Comparison of ENCODE assay signal across 8 mouse cellular contexts in the genomic region with DNA sequence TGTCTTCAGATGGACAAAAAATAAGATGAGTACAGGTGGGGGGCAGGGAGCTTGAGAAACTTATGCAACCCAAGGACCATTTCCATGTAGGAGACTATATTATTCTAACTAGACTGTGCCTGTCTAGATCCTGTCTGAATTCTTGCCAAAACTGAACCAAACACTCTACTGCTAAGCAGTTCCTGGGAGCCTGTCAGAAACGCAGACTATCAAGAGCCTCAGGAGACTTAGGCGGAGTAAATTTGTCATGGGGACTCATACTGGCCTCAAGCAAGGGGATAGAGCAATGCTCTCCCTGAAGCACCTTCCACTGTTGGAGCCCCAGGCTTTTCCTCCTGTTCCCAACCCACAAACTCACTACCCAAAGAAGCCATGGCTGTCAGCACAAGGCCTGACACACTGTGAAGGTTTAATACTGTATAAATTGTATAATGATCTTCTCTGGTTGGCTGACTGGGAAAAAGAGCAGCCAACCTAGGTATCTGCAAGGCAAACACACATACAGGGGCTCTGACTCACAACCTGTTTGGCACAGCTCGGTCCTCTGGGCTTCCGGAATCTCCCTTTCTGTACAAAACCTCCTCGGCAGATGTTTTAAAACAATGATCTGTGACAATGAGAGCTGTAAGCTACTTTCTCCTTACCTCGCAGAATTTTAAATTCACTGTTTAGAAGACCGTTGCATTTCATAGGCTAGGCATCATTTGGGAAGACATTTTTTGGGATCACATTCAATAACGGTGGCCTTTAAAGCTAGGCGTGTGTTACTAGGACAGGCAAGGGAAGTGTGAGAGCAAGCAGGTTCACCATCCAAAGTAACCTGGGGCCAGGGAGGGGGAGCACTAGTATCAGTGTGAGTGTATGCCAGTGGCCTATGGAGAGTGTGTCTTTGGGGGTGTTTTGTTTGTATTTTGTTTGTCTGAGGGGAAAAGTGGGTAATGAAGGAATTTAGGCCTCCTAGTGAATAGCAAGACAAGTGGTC. TPM values are rescaled to one million over a fixed set of nuclear protein-coding genes. Genes with fewer than 3 reads are reported as not detected.
DNase-seq lines count a peak whose midpoint lies in the region; ATAC-seq lines count a peak whose summit lies in the region.

No protein-coding gene starts in this region.

- 0 out of 2 replicates have a peak, but pooled peaks have one; percentile 26 for ATAC-seq in kidney, embryonic 14.5 days (ENCODE audit: low FRiP score, low TSS enrichment)
- 0 out of 2 replicates have a peak, but pooled peaks have one; percentile 7 for ATAC-seq in heart, embryonic 15.5 days (replicated peaks; ENCODE audit: insufficient number of reproducible peaks, insufficient read depth, low FRiP score, low read depth)
- peak; percentile 3; the same call in 1 of the 2 replicates for ATAC-seq in megakaryocyte progenitor cell, adult 5-6 weeks (replicated peaks; ENCODE audit: poor library complexity)
- ATAC-seq in frontal cortex, adult (ENCODE audit: low TSS enrichment) = no peak

- H3K27me3 ChIP-seq in kidney, embryonic 14.5 days (ENCODE audit: control insufficient read depth, insufficient read depth, low read length) = no peaks in the 10 kb centered on the region
- H3K27me3 ChIP-seq in heart, embryonic 15.5 days = no peaks in the 10 kb centered on the region

- H3K9me3 ChIP-seq in kidney, embryonic 14.5 days (ENCODE audit: control insufficient read depth, low read length) = no peaks in the 10 kb centered on the region
- no peaks in the 10 kb centered on the region for H3K9me3 ChIP-seq in heart, embryonic 15.5 days (replicated peaks)

- no peaks in the 10 kb centered on the region for H3K36me3 ChIP-seq in kidney, embryonic 14.5 days (ENCODE audit: control insufficient read depth, insufficient read depth, low read length)
- no peaks in the 10 kb centered on the region for H3K36me3 ChIP-seq in heart, embryonic 15.5 days

- H3K4me3 ChIP-seq in kidney, embryonic 14.5 days (ENCODE audit: low read length) = no peak overlapping the region
- H3K4me3 ChIP-seq in brown adipose tissue, adult 24 weeks (ENCODE audit: insufficient read depth, low read depth, low read length) = peak overlapping the region; percentile 40
- peak overlapping the region; percentile 95 for H3K4me3 ChIP-seq in heart, embryonic 15.5 days

- H3K4me2 ChIP-seq in kidney, embryonic 14.5 days (replicated peaks; ENCODE audit: low read depth, low read length) = peak overlapping the region; percentile 56
- H3K4me2 ChIP-seq in heart, embryonic 15.5 days = peak overlapping the region; percentile 83

- 73% methylated on average over 9 of the region's 9 CpGs for WGBS in kidney, embryonic 14.5 days
- 59% methylated on average over 9 of the region's 9 CpGs for WGBS in heart, embryonic 15.5 days

- H3K9ac ChIP-seq in kidney, embryonic 14.5 days (ENCODE audit: low read depth, low read length) = no peak overlapping the region
- no peak overlapping the region for H3K9ac ChIP-seq in heart, embryonic 15.5 days

- no peak for DNase-seq in kidney, adult 9 months
- no peak for DNase-seq in gastrocnemius, postnatal 4 days (ENCODE audit: low spot score in 2 of 2)
- DNase-seq in frontal cortex, postnatal 10 days (ENCODE audit: low spot score in 2 of 2) = no peak

- H3K4me1 ChIP-seq in kidney, embryonic 14.5 days (ENCODE audit: control insufficient read depth, insufficient read depth, low read length) = peaks cover 10% of the 10 kb centered on the region
- peaks cover 18% of the 10 kb centered on the region for H3K4me1 ChIP-seq in brown adipose tissue, adult 24 weeks (ENCODE audit: control insufficient read depth, insufficient read depth, insufficient read length, low read length)
- peaks cover 45% of the 10 kb centered on the region for H3K4me1 ChIP-seq in heart, embryonic 15.5 days (replicated peaks)

- no peak overlapping the region for H3K27ac ChIP-seq in kidney, embryonic 14.5 days (ENCODE audit: low read depth, low read length)
- peak overlapping the region; percentile 83 for H3K27ac ChIP-seq in brown adipose tissue, adult 24 weeks (replicated peaks; ENCODE audit: low read depth, low read length)
- peak overlapping the region; percentile 86 for H3K27ac ChIP-seq in heart, embryonic 15.5 days

RNA-seq across cellular contexts. Expression of a gene that starts 0.7 kb away (rescaled TPM):
- polyA plus RNA-seq in kidney, embryonic 14.5 days (2014; fragmentation: Nextera tagmentation; extraction: Ambion mirVana) = 4.4 and 8.7 TPM in 2 replicates
- polyA plus RNA-seq in brown adipose tissue, adult 24 weeks (2012; ENCODE audit: insufficient read depth, insufficient read length, missing spikeins) = 16.8 and 23.9 TPM in 2 replicates
- polyA plus RNA-seq in heart, embryonic 15.5 days (2015; fragmentation: Nextera tagmentation; extraction: Ambion mirVana) = 22.3 and 23.9 TPM in 2 replicates
- total RNA-seq in megakaryocyte progenitor cell, adult 5-6 weeks (2015) = 10.7 and 11.8 TPM in 2 replicates
- 7.2 and 7.5 TPM in 2 replicates for total RNA-seq in megakaryocyte progenitor cell, adult 5-6 weeks (2017)
- 10 to 100 TPM; 12.8 to 15.9 TPM for total RNA-seq in gastrocnemius, postnatal 4 days (2021)
